Mouse (Mus musculus) kidney, adult 2 months (tissue): ENCODE measurements around the gene Kifc3.

Experiments used
- CTCF ChIP-seq: fragments of 200-500 bp; conservative IDR thresholded peaks from 2 replicates; pipeline ENCODE4 v1.5.1; 2011; ENCODE audit warnings: low read depth, mild to moderate bottlenecking, control low read depth, low read length, moderate library complexity, mixed read lengths; ENCODE audit not compliant: insufficient read depth, insufficient read length
- POLR2A ChIP-seq: fragments of 200-500 bp; IDR thresholded peaks from one replicate; pipeline ENCODE4 v1.6.1; 2011; ENCODE audit warnings: low read depth, low read length, control low read depth

DNA sequence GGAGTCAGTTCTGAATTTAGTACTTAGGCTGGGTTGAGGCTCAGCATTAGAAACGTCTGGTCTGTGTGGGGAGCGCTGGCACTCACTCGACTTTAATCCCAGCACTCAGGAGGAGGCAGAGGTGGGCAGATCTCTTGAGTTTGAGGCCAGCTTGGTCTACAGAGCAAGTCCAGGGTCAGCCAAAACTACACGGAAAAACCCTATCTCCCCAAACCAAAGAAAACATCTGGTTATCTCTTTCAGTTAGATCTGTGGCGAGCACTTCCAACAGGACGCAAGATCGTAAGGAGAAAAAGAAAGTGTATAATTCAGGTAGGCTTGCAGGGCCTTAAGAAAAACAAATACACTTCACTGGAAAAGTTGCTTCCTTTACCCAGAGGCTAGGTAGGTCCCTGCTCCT is 20.8 kb downstream of the Kifc3 start:
- TF ChIP-seq CTCF (no peak), POLR2A (no peak)
